Mouse (Mus musculus) olfactory bulb, adult 2 months (tissue): ENCODE measurements around the gene Esd.

ENCODE experiments used
- CTCF ChIP-seq: fragments of 200-500 bp; IDR thresholded peaks from 2 replicates; pipeline ENCODE4 v1.5.1; 2012; ENCODE audit warnings: low read depth, mild to moderate bottlenecking, low read length, moderate library complexity; ENCODE audit not compliant: insufficient read depth
- POLR2A ChIP-seq: fragments of 200-500 bp; IDR thresholded peaks from 2 replicates; pipeline ENCODE4 v1.6.1; 2012; ENCODE audit warnings: mild to moderate bottlenecking, low read depth, low read length, moderate library complexity; ENCODE audit not compliant: insufficient read depth

DNA sequence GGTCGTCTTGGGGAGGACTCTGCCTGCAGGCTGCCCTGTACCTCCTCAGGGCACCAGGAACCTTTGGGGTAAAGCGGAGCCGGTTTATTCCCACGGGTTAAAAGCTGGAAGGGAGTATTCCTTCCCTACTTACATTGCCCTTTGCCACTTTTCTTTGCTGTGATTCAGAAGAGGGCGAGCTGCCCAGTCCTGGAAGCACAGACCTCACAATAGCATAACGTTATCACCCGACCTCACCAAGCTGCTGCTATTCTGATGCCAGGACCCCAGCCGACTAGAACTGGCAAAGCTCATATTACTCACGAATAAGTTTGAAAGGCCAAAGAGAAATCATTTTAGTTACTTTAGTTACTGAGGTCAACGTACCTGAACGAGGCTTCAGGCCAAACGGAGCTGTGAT lies 62.8 kb downstream of the Esd start:
- TF ChIP-seq POLR2A (no peak), CTCF (no peak)
